Mouse (Mus musculus) lung, postnatal 0 days (tissue): ENCODE measurements at regions not wholly inside any gene's neighbourhood (a gene's known extent, or its start where the extent isn't known, plus 50 kb on each side); places are given as distances from the start of the nearest gene placed in this dataset.

Experiments used
- CTCF ChIP-seq: IDR thresholded peaks from 2 replicates; pipeline ENCODE4 v1.5.1; 2016; ENCODE audit warnings: antibody characterized with exemption, mild to moderate bottlenecking
- EP300 ChIP-seq: IDR thresholded peaks from 2 replicates; pipeline ENCODE4 v1.6.1; 2016; ENCODE audit warnings: antibody characterized with exemption, mild to moderate bottlenecking, control low read depth

GRCm38 (mm10) chr10:91270268-91270954 is 89.3 kb upstream of the Tmpo start:
- TF ChIP-seq CTCF (peak; percentile 82), EP300 (no peak)
